Mouse (Mus musculus): Measurements from ENCODE around the gene Nckap5. TPM values are rescaled to one million over a fixed set of nuclear protein-coding genes. Genes with fewer than 3 reads are reported as not detected.
"Not testable (repeated sequence)": the region's sequence is repeated elsewhere in the genome, so short reads cannot be mapped to it uniquely, and the experiment has no call there.

The Nckap5 gene
- total RNA-seq (2021): 10 to 100 TPM in 1 of 2 experiments, 1 to 10 TPM in 1; 9.6 to 13.1 TPM
- long read RNA-seq, experiment 1, partial matches to known transcripts: 2 of 62 reads
- long read RNA-seq, experiment 1, other reads (novel, unspliced or antisense): 60 of 62 reads
- long read RNA-seq, experiment 2, partial matches to known transcripts: 3 of 87 reads
- long read RNA-seq, experiment 2, other reads (novel, unspliced or antisense): 84 of 87 reads

DNA sequence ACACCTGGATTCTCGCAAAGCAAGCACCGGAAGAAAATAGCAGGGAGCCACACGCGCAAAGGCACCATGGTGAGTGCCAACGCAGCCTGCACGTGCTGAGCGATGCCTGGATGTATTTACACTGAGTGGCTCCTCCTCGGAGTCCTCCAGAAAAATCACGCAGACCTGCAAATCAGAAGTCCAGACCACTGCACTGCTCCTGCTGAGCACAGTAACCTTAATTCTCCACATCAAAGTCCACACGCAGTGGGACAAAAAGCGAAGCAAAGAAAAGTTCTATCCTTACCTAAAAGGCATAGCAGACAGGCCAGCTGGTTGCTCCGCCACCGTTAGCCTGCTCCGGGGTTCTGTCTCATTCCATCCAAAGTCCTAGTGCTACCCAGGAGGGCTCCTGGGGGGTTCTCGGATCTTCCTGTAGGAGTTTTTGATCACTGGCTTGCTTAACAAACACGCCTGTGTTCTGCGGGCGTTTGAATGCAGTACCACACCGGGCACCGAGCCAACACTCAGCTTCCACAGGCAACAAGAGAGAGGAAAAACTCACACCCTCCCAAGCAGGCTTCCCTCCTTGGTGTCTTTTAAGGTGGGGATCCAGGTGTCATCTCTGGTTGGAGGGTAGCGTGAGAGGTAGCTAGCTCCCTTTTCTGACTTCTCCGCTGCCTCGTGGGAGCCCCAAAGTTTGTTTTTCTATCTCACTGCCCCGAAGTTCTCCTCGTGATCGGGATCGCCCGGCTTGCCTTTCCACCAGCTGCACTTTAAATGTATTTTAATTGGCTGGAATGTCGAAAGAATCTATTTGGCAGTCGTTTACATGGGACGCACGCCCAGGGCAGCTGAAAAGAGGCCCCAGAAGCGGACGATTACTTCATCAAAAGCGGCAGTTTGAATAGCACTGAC, at the start of gene Nckap5:
TSS of gene Nckap5 (minus strand) at position 769 of the 897 bp plus-strand sequence.
- peak; percentile 70 to 79 for DNase-seq
- intact Hi-C loops (cut with DNase I): loop anchor here (5.0 kb wide), 2 partner anchors 93 to 97 kb away; no protein-coding TSS in a partner anchor

DNA sequence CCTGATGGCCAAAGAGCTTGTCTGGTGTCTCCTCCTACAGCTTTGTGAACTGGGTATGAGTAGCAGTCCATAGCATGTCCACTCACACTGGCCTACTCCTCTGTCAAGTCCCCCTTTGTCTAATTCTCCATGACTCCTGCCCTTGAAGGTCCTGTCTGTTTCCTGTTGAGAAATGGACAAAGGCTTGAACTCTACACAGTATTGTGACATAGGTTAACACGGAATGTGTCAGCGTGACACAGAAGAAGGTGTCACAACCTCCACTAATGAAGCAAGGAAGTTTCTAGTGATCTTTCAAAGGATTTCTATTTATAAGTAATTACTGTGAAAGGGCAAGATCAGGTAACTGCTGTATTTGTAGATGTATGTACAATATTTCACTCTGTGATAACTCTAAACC, 46.9 kb upstream of the Nckap5 start:
- no peak for DNase-seq
- intact Hi-C loops (cut with DNase I): no loop called here

DNA sequence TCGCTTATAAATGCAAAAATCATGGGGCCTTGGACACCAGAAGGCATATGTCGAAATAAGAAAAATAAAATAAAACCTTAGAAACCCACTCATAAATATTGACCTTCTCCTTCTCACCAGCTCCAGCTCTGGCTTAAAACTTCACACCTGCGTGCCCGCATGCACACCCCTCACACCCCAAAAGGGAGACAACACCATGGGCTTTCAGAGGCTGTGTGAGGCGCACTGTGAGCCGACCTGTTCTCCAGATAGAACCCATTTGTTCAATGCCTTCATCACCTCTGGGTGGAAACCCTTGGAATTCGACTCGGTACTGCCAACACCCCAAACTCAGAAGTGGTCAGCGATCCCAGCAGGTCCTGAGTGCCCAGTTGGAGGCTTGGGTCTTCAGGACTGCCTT, 37.8 kb upstream of the Nckap5 start:
- intact Hi-C loops (cut with DNase I): no loop called here
- no peak for DNase-seq

DNA sequence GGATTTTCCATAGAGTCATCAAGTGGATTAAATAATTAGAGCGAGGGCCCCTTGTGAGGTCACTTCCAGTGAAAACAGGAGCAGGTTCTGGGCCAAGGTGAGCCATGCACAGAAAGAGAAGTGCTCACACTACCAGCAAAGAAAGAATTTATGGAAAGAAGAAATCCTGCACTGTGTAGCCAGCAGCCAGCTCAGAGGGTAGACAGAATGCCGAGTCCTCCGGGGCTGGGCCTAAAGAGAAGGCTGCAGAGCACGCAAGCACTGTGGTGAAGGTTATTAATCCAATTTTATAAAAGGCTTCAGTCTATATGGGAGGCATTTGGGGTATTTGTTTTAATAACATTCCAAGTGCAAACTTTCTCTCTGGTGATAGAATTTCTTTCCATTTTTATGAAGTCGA, 37.3 kb upstream of the Nckap5 start:
- intact Hi-C loops (cut with DNase I): no loop called here
- no peak for DNase-seq

DNA sequence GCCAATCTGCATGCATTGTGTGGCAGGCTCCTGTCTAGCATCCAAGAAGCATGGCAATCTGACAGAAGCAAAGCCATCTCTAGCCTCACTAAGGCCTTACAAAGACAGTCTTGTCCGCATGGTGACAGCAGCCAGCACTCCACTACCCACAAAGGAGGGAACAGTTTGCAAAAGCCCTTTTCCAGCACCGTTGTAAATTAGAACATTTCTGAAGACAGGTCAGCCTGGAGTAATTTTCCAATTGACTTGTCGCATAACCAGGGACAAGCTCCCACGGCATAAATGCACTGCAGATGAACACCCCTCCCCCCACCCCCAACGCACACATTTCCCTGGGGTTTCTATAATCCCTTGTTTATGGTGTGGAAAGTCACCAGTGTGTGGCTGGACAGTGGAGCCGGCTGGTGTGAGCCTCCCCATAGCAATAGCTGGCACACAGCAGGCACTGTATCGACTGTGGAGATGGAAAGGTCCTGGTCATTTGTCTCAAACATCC, 35.0 kb upstream of the Nckap5 start:
- intact Hi-C loops (cut with DNase I): no loop called here
- DNase-seq: no peak

DNA sequence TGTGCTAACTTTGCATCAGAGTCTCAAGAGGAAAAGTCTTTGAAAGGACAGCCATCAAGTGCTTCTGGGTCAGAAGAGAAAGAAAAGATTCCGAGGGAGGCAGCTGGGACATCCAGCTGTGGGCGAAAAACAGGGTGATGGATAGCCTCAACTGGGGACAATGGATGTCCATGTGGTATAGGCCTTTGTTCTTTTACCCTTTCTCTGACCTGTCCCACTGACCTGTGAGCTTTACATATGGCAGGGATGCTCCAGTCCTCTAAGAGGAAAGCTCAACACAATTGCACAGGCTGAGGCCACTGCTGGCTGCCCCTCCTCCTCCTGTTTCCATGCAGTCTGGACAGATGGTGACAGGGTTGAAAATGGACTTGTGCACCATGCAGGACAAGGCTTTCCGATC, 31.2 kb upstream of the Nckap5 start:
- DNase-seq: no peak
- intact Hi-C loops (cut with DNase I): no loop called here

DNA sequence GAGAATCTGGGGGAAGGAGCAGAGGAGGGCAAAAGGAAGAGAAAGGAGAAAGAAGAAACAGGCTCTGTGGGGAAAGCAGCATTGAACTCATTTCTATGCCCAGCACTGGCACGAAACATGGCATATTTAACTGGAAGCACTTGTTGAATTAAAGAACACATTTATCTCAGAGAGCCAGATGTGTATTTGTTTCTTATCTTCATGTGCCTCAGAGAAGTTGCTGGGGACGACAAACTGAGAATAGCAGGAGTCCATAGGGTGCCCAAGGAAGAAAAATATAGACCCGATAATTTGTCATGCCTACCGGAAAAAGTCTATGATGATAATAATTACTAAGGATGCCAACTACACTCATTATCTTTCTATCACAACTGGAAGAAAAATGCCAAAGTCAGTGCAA, 29.9 kb upstream of the Nckap5 start:
- DNase-seq: no peak
- intact Hi-C loops (cut with DNase I): no loop called here

DNA sequence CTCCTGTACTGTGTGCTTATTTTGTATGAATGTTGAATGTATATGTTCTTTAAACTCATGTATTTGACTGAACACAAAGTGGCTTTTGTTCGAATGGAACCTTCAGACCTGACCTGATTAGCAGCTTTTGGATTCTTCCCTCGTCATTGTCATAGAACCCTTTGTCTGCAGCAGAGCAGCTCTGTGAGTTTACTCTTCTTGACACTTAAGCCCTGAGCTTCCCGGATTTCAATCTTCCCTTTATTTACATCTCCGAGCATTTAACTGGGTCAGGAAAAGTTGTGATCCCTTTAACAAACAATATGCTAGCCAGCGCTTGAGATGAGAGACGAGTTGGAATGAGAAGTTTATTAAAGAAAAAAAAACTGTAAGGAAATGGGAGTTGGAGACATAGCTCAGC, 18.9 kb upstream of the Nckap5 start:
- intact Hi-C loops (cut with DNase I): no loop called here
- no peak for DNase-seq

DNA sequence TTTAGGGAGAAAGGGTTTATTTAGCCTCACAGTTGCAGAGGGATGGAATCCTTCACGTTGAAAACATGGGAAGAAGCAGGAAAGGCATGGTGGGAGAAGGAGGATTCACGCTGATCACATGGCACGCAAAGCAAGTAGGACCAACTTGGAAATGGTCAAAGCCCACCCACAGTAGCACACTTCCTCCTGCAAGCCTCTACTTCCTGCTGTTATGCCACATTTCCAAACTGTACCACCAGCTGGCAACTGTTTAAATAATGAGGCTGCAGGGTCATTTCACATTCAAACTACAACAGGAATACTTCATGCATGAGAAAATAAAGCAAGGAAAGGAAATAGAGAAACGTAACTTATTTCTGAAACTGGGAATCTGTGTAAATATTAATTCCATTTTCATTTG, 15.7 kb upstream of the Nckap5 start:
- intact Hi-C loops (cut with DNase I): no loop called here
- no peak for DNase-seq

DNA sequence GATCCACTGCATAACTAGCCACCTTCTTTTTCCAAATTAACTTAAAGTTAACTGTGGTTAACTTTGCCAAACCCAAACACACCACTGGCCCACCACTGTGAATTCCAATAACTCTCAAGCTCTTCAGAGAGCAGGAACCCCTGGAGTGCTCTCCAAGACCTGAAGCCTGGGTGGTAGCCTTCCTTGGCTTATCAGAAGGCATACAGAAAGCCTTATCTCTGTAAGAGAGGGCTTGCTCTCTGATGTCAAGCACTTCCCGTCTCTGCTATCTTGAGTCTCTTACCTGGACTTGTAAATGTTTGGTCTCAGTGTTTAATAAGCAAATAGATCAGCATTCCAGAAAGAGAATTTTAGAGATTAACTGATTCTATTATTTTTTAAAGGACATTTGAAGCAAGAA, 2.3 kb upstream of the Nckap5 start:
- intact Hi-C loops (cut with DNase I): loop anchor here (5.0 kb wide), 2 partner anchors 94 to 96 kb away; no protein-coding TSS in a partner anchor
- no peak for DNase-seq

DNA sequence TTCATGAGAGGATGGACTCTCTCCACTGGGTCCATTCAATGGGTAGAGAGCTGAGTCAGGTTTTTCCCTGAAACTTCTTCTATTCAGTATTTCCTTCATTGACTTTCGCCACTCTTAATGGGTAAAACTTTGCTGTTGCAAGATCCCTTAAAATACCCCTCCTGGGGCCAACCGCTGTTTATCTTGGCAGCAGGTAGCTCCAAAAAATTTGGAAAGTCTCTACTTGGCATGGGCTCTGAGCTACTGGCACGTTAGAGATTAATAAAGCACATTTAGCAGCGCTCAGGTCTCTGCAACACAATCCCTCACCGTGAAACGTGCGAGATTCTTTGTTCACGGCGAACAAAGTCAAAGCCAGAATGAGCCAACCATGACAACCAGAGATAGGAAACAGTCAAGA, 1.6 kb downstream of the Nckap5 start:
- intact Hi-C loops (cut with DNase I): no loop called here
- peak in 1 of 2 experiments; percentile 25 for DNase-seq

DNA sequence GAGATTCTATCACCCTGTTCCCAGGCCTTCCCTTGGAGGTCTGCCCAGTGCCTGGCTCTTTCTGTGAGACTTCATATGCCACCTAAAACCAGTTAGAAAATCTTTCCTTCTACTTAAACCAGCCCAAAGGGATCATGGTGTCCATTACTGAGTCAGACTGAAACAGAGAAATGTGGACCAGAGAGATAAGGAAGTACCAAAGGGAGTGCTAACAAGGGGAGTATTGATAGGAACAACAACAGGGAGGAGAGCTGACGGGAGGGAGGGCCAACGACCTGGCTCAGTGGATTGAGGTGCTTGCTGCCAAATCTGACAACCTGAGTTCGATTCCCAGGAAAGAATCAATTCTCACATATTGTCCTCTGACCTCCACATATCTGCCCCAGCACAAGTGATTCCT, 5.8 kb downstream of the Nckap5 start:
- intact Hi-C loops (cut with DNase I): no loop called here
- DNase-seq: peak in 1 of 2 experiments; percentile 15

DNA sequence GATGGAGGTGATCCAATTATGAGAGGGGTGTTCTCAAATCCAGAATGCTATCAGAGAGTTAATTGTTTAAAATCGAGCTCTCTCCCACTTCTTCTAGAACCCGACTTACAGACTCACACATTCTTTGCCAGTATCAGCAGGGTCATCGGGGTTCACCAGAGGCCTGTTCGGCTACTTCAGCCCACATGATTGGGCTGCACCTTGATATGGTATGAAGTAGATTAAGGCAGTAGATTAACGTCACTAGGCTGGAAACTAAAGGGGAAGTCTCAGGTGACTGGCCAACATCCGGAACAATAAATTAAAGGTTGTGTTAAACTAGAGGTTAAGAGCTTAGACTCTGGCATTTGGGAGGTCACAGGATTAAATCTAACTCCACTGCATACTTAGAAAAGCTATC, 8.4 kb downstream of the Nckap5 start:
- intact Hi-C loops (cut with DNase I): no loop called here
- no peak for DNase-seq

DNA sequence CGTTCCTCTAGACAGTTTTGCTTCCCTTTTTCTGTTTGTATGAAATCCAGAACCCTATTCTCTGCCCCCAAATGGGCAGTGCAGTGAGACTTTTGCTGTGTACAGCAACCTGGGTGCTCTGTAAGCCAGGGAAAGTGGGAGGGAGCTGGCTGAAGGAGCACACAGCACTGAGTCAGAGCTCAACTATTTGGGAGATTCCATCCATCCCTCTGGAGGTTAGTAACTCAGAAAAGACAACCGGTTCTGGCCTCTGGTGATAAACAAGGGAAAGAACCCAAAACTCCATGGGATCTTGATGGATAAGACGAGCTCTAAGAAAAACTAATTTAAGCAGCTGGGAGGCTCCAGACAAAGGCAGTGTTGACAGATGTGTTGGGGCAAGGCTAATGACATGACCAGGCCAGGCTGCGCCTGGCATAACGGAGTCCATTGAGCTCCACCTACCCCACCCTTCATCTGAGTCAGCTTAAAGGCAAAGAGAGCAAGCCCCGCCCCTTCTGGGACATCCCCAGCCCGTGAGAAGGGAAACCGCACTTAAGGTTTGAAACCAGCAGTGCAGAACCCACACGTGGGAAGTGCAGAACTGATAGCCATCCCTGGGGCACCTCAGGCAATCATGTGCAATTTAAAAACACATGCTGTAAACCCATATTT, 13.1 kb downstream of the Nckap5 start:
- intact Hi-C loops (cut with DNase I): no loop called here
- DNase-seq: peak; percentile 41

DNA sequence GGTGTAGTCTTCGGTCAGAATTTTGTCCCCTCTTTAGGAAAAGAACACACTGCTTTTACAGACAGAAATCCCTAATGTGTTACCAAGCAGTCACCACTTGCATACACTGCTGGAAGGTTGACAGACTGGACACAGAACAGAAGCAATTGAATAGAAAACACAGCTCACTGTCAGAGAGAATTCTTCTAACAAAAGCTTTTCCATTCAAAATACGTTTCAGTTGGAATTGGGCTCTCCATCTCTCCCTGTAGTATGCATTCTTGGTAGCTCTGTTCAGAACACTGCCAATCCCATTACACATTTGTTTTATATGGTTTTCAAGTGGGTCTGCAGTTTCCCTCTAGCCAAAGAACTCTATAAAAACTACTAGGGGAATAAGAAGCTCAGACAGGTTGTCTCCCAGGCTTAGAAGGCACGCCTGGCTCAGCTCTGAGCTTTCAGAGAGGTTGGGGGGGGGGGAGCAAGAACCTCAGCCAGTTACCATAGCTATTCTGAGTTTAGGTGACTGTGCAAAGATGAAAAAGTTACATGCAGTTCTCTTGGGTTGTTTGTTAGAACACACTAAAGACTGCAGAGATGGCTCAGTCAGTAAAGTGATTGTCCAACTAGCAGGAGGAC, 23.5 kb downstream of the Nckap5 start:
- intact Hi-C loops (cut with DNase I): no loop called here
- DNase-seq: no peak

DNA sequence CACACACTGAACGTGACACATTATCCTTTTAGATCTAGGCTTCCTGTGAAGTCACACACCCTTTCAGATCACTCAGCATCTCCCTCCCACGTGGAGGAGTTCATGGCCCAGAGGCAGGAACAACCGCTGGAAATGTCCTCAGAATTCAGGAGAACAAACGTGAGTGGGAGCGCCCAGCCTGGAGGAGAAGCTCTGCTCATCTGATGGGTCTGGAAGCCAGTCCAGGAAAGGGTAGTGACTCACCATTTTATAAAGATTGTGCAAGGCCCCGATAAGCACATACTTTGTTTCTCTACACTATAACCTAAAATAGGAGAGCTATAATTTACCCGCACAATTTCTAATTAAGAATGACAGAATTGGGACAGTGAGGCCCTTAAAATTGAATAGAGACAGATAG, 24.1 kb downstream of the Nckap5 start:
- intact Hi-C loops (cut with DNase I): no loop called here
- peak; percentile 26 to 33 for DNase-seq

DNA sequence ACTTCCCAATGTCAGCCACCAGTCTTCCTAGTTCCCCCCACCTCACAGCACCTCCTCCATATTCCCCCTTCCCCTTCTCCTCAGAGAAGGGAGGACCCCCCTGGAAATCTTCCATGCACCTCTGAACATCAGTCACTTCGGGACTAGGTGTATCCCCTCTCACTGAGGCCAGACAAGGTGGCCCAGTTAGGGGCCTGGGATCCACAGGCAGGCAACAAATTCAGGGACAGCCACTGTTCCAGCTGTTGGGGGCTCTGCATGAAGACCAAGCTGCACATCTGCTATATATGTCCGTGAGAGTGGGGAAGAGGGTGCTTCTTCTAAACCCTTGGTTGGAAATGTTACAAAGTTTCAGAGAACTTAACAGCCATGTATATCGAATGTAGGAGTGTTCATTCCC, 28.2 kb downstream of the Nckap5 start:
- intact Hi-C loops (cut with DNase I): loop anchor here (5.0 kb wide), 1 partner anchor 320 kb away; no protein-coding TSS in a partner anchor
- DNase-seq: no peak

DNA sequence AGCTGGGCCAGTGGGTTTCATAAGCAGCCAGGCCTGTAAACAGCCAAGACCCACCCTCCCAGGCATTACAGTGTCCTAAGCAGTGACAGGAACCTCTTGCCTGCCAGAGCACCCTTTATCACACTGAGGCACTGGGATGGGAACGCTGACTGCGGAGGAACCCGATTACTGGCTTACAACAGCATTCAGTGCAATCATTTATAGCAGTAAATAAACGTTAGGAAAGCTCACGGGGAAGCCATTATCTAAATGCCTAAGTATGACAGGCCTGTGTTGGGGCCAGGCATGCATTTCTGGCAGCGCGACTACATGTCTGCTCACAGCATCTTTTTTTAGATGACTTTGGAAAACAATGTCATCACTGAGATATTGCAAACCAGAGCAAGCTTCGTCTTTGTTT, 28.9 kb downstream of the Nckap5 start:
- intact Hi-C loops (cut with DNase I): loop anchor here (5.0 kb wide), 1 partner anchor 319 kb away; no protein-coding TSS in a partner anchor
- peak; percentile 53 for DNase-seq

DNA sequence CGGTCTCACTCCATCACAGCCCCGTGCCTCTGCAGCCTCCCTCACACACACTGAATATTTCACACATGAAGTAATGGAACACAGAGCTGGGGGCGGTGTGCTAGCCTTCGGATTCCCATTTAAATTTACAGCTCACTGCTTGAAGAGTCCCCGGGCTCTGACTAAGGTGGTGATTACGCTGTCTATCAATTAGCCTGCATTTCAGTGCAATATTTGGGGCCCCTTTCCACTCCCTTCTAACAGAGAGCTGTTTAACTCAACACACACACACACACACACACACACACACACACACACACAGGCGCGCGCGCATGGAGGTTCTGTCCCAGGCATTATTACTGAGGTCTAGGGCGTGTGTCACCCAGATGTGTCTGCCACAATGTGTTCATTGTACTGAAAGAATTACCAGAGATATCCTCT, 31.2 kb downstream of the Nckap5 start:
- DNase-seq: no peak

DNA sequence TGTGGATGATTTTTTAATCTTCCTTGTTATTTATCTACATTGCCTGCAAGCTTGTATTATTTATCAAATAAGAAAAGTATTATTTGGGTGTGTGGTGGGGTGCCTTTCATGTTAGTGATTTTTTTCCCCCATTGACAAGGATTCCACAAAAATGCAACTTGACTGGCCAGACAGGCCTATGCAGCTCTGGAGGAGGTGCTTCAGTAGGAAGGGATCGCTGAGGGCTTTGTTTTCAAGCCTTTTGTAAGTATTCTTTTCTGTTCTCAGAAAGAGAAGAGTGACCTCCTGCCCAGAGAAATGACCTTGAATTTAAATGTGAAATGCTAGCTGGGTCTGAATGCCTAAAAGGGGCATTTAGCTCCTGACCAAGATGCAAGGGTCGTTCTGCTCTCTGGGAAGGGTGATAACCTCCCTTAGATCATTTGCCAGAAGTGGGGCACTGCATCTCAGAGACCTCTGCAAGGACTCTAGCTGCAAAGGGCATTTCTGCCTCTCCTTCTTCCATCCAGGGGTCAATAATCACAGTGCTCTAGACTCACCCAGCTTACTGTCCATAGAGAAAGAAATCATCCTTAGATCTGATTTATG, 50.2 kb downstream of the Nckap5 start:
- intact Hi-C loops (cut with DNase I); DNase-seq: not testable (repeated sequence)

More for the DNA sequence above, 31.2 kb downstream of the Nckap5 start:
- intact Hi-C loops (cut with DNase I): no loop called here

Data from heart, postnatal 14 days (tissue).